Mouse (Mus musculus) layer of hippocampus, postnatal 10 days (tissue): ENCODE measurements around the gene Pcp2. TPM values are rescaled to one million over a fixed set of nuclear protein-coding genes. Genes with fewer than 3 reads are reported as not detected.

Experiments
- total RNA-seq, 2 experiments: library from RNA; stranded (reverse); gene quantifications; 2 replicates each; pipeline ENCODE4 v1.2.3; 2021

The Pcp2 gene
- total RNA-seq, 2 experiments from 2014 or later, result not detected

Other genes with a start within 250 kb of the Pcp2 start
- gene Arhgef18, start 232.5 kb downstream of the Pcp2 start, total RNA-seq, result 10 to 100 TPM; 36.5 to 44.6 TPM
- 1 to 10 TPM in 1 of 2 experiments, under 1 TPM in 1; 0.87 to 1.7 TPM for gene Pex11g, start 157.9 kb downstream of the Pcp2 start, total RNA-seq
- gene Tex45, start 154.7 kb downstream of the Pcp2 start, total RNA-seq, result under 1 TPM; 0.20 to 0.32 TPM
- 10 to 100 TPM; 27.7 to 29.0 TPM for gene Zfp358, start 132.4 kb downstream of the Pcp2 start, total RNA-seq
- 10 to 100 TPM; 66.2 to 79.4 TPM for gene Mcoln1, start 125.1 kb downstream of the Pcp2 start, total RNA-seq
- 10 to 100 TPM; 67.7 to 76.2 TPM for gene Pnpla6, start 110.2 kb downstream of the Pcp2 start, total RNA-seq
- gene C330021F23Rik, start 57.6 kb downstream of the Pcp2 start, total RNA-seq, result not detected
- 10 to 100 TPM; 58.1 to 68.1 TPM for gene Camsap3, start 38.3 kb downstream of the Pcp2 start, total RNA-seq
- 10 to 100 TPM; 33.9 to 34.1 TPM for gene Xab2, start 4.2 kb downstream of the Pcp2 start, total RNA-seq
- 100 to 1,000 TPM in 1 of 2 experiments, 10 to 100 TPM in 1; 83.3 to 101 TPM for gene Pet100, start 4.0 kb downstream of the Pcp2 start, total RNA-seq
- 10 to 100 TPM; 50.2 to 61.8 TPM for gene Stxbp2, start 5.4 kb upstream of the Pcp2 start, total RNA-seq
- gene Retn, start 30.2 kb upstream of the Pcp2 start, total RNA-seq, result 1 to 10 TPM; 1.1 TPM
- gene Mcemp1, start 40.2 kb upstream of the Pcp2 start, total RNA-seq, result under 1 TPM; 0.38 to 0.39 TPM
- 10 to 100 TPM; 23.0 to 24.6 TPM for gene Fcor, start 46.8 kb upstream of the Pcp2 start, total RNA-seq
- gene Trappc5, start 50.8 kb upstream of the Pcp2 start, total RNA-seq, result 10 to 100 TPM; 31.5 to 34.4 TPM
- not detected for gene Fcer2a, start 68.6 kb upstream of the Pcp2 start, total RNA-seq
- gene Clec4g, start 95.1 kb upstream of the Pcp2 start, total RNA-seq, result not detected
- not detected for gene Cd209a, start 123.4 kb upstream of the Pcp2 start, total RNA-seq
- not detected for gene Cd209e, start 228.8 kb upstream of the Pcp2 start, total RNA-seq